Mouse (Mus musculus) subcutaneous adipose tissue, adult 2 months (tissue): ENCODE results near the gene Samd4. TPM values are rescaled to one million over a fixed set of nuclear protein-coding genes. Genes with fewer than 3 reads are reported as not detected.

Source experiments
- polyA plus RNA-seq: library from polyadenylated mRNA; depleted of rRNA; stranded (reverse); fragments of >200 nt; gene quantifications from 2 replicates; pipeline ENCODE4 v1.2.3, GENCODE M21; 2012; ENCODE audit warnings: low replicate concordance; rRNA removed

The Samd4 gene
- polyA plus RNA-seq: 9.3 and 23.1 TPM in 2 replicates

DNA sequence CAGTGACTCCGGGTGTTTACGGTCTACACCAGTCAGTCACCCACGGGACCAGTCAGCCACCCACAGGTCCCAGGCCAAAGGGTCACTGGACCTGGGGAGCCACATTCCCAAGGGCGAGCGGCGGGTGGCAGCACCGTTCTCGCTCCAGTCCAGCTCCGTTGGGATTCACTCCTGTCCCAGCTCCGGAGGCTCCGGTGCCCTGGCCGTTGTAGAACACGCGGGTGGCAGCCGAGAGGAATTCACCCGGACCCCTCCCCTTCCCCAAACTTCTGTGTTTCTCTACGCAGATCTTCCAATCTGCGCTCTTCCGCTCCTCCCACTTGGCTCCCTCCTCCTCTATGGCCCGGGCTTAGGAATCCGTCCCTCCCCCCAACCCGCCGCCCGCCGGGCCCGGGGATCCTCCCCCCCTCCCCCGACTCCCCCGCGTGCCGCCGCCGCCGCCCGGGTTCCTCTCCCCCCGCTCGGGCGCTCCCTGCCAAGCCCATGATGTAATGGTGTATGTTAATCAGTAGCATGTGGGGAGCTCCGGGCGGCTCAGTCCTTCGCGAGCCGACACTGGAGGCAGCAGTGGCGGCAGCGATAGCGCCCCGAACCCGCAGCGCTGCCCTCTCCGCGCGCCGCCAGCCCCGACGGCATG, at the start of gene Samd4:
TSS of gene Samd4 (plus strand) at position 424 of the 637 bp plus-strand sequence.

Other genes with a start within 250 kb of the Samd4 start
- gene Cdkn3, start 122.3 kb upstream of the Samd4 start, polyA plus RNA-seq: 1.1 and 2.2 TPM in 2 replicates
- 98.4 and 142 TPM in 2 replicates for gene Cnih1, start 94.4 kb upstream of the Samd4 start, polyA plus RNA-seq
- 17.3 and 20.0 TPM in 2 replicates for gene Gmfb, start 60.6 kb upstream of the Samd4 start, polyA plus RNA-seq
- 21.9 and 28.1 TPM in 2 replicates for gene Cgrrf1, start 50.7 kb upstream of the Samd4 start, polyA plus RNA-seq